22 mouse cellular contexts compared by ENCODE assay signal in genomic region chr1:74997231-74997630, GRCm38 (mm10).
"Had no signal": no experiment of that assay in that cellular context is flagged by ENCODE, and none has a peak within 500 bp of the region (broad histone marks: within the 10 kb centered on the region; RNA-seq: fewer than 3 reads in every experiment).

No protein-coding gene starts in this region.

- ATAC-seq: liver, embryonic 12.5 days; midbrain, embryonic 15.5 days had no signal

- DNase-seq: kidney, adult 2 months; kidney, postnatal 25 days; layer of hippocampus, adult 9-11 months; liver; lung, adult 2 months; right cerebral cortex, adult 18-20 months; right cerebral cortex, postnatal 14 days; right cerebral cortex, postnatal 4 days; thymus, adult 2 months; thymus, postnatal 14 days; thymus, postnatal 4 days had no signal

- H3K4me1 ChIP-seq: limb, embryonic 10.5 days; limb, embryonic 13.5 days; liver, embryonic 12.5 days; liver, embryonic 15.5 days; midbrain, embryonic 12.5 days; midbrain, embryonic 15.5 days; neural tube, embryonic 12.5 days; neural tube, embryonic 15.5 days had no signal

- H3K27ac ChIP-seq: kidney, postnatal 0 days; layer of hippocampus, adult 2 months; limb, embryonic 10.5 days; limb, embryonic 13.5 days; liver, embryonic 12.5 days; liver, embryonic 15.5 days; midbrain, embryonic 12.5 days; midbrain, embryonic 15.5 days; neural tube, embryonic 12.5 days; neural tube, embryonic 15.5 days; stomach, postnatal 0 days had no signal

- H3K4me3 ChIP-seq: layer of hippocampus, adult 2 months; limb, embryonic 10.5 days; limb, embryonic 13.5 days; liver, embryonic 12.5 days; liver, embryonic 15.5 days; midbrain, embryonic 12.5 days; midbrain, embryonic 15.5 days; neural tube, embryonic 12.5 days; neural tube, embryonic 15.5 days had no signal
